Mouse (Mus musculus) bone marrow macrophage, adult 2 months (primary cell): ENCODE measurements around the gene Fdx1l.

Experiments
- CTCF ChIP-seq: IDR thresholded peaks from 2 replicates; pipeline ENCODE4 v1.5.1; 2012; ENCODE audit warnings: low read depth, mild to moderate bottlenecking, low read length, moderate library complexity
- POLR2A ChIP-seq: IDR thresholded peaks from 2 replicates; pipeline ENCODE4 v1.6.1; 2012; ENCODE audit warnings: mild to moderate bottlenecking, low read depth, low read length, borderline replicate concordance

DNA sequence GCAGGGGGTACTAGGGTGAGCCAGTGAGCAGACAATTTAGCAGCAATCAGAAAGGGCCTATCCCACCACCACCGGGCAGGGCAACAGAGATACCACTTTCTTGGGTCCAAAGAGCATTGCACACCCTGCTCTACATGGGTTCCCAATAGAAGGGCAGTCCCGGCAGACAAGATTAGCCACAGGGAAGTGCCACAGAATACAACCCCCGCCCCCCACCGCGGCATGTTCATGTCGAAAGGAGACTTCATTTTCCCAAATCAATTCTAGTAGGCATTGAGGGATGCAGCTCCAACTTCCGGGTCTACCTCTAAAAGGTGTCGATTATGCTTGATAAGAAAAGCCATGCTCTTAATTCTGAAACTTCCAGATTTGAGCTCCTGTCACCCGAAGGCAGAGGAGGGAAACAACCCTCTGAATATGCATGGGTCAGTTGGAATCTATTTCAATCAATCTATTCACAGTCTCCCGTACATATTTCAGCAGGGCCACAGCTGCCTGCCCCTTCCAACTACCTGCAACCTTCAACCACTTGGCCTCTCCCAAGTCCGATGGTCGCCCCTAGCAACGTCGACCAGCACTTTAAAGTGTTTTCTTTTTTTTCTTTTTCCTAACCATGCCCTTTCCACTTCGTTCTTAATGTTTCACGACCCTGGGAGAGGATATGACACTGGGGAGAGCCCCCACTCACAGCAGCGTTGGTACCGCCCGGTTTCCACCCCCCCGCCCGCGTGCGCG lies 17.7 kb upstream of the Fdx1l start:
- no peak for TF ChIP-seq POLR2A
- no peak for TF ChIP-seq CTCF
